Mouse (Mus musculus): ENCODE results near the gene Heg1.

Gene Heg1

GRCm38 (mm10) chr16:33746074-33746676 lies 62.0 kb downstream of the Heg1 start:
- DNase-seq: no peak

- DNase-seq: no peak
Measured at GRCm38 (mm10) chr16:33747346-33747954, 63.3 kb downstream of the Heg1 start.

GRCm38 (mm10) chr16:33747994-33748393 lies 63.8 kb downstream of the Heg1 start:
- no peak for DNase-seq

- no peak for DNase-seq
Measured at GRCm38 (mm10) chr16:33751152-33751551, 67.0 kb downstream of the Heg1 start.

GRCm38 (mm10) chr16:33751590-33751989 lies 67.4 kb downstream of the Heg1 start:
- DNase-seq: no peak

GRCm38 (mm10) chr16:33752904-33753578 lies 68.9 kb downstream of the Heg1 start:
- no peak for DNase-seq

- no peak for DNase-seq
Measured at GRCm38 (mm10) chr16:33755293-33755692, 71.1 kb downstream of the Heg1 start.

- DNase-seq: no peak
Measured at GRCm38 (mm10) chr16:33755961-33756360, 71.8 kb downstream of the Heg1 start.

- no peak for DNase-seq
Measured at GRCm38 (mm10) chr16:33756396-33756795, 72.2 kb downstream of the Heg1 start.

GRCm38 (mm10) chr16:33759207-33759606 lies 75.0 kb downstream of the Heg1 start:
- no peak for DNase-seq

GRCm38 (mm10) chr16:33760542-33760941 lies 76.4 kb downstream of the Heg1 start:
- DNase-seq: no peak

GRCm38 (mm10) chr16:33760996-33761395 lies 76.8 kb downstream of the Heg1 start:
- peak; percentile 57 for DNase-seq

GRCm38 (mm10) chr16:33764501-33765193 lies 80.5 kb downstream of the Heg1 start:
- DNase-seq: peak; percentile 92

- DNase-seq: no peak
Measured at GRCm38 (mm10) chr16:33765477-33765876, 81.3 kb downstream of the Heg1 start.

GRCm38 (mm10) chr16:33766309-33766708 lies 82.1 kb downstream of the Heg1 start:
- DNase-seq: no peak

GRCm38 (mm10) chr16:33766757-33767156 lies 82.6 kb downstream of the Heg1 start:
- DNase-seq: no peak

GRCm38 (mm10) chr16:33768491-33769278 lies 84.5 kb downstream of the Heg1 start:
- no peak for DNase-seq

GRCm38 (mm10) chr16:33769848-33770247 lies 85.7 kb downstream of the Heg1 start:
- DNase-seq: no peak

GRCm38 (mm10) chr16:33770778-33771454 lies 86.7 kb downstream of the Heg1 start:
- no peak for DNase-seq

GRCm38 (mm10) chr16:33772809-33773208 lies 88.6 kb downstream of the Heg1 start:
- DNase-seq: no peak

GRCm38 (mm10) chr16:33774972-33775371 lies 90.8 kb downstream of the Heg1 start:
- DNase-seq: no peak

GRCm38 (mm10) chr16:33775733-33776335 lies 91.7 kb downstream of the Heg1 start:
- no peak for DNase-seq
